Mouse (Mus musculus) G1E-ER4 (cell line): ENCODE measurements around the gene Glis2. TPM values are rescaled to one million over a fixed set of nuclear protein-coding genes. Genes with fewer than 3 reads are reported as not detected.

Source experiments
- GATA1 ChIP-seq: IDR thresholded peaks from one replicate; pipeline ENCODE4 v1.8.0; 2012; ENCODE audit warnings: low read length, inconsistent platforms
- polyA plus RNA-seq: library from polyadenylated mRNA; stranded (reverse); fragments of >175 nt; gene quantifications from 2 replicates; pipeline ENCODE4 v1.2.3, GENCODE M21; 2012

Glis2 gene
- 0.44 and 1.1 TPM in 2 replicates for polyA plus RNA-seq

DNA sequence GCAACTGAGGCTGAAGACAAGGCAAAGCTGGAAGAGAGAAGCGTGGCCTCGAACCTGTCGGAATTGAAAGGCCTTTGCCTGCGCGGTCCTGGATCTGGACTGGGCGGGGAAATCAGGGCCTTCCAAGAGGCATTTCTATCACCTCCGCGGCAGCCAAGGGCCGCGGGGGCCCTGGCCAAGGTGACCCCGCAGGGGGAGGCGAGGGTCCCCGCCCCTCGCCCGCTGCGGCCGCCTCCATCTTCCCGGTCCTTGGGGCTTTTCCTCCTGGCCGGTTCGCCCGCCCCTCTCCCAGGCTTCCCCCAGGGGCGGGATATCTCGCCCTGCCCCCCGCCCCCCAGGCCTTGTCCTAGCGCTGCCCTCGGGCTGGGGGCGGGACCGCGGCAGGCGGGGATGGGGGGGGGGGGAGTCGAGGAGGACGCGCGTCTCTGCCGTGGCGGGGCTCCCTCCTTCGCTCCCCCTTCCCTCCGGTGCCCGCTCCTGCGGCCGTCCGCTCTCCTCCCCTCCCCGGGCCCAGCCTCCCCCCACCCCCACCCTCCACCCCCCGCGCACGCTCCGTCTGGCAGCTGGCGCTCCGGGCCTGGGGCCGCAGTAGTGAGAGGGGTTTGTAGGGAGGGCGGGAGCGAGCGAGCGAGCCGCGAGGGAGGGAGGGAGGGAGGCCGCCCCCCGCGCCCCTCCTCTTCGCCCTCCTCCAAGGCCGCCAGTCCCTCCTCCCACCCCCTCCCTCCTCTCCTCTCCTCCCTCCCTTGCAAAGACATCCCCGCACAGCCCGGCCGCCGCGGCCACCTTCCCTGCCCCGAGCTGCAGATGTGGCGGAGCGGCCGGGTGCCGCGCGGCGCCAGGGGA is at the start of gene Glis2:
TSS of gene Glis2 (plus strand) at position 743 of the 843 bp plus-strand sequence.
- TF ChIP-seq GATA1 = no peak

DNA sequence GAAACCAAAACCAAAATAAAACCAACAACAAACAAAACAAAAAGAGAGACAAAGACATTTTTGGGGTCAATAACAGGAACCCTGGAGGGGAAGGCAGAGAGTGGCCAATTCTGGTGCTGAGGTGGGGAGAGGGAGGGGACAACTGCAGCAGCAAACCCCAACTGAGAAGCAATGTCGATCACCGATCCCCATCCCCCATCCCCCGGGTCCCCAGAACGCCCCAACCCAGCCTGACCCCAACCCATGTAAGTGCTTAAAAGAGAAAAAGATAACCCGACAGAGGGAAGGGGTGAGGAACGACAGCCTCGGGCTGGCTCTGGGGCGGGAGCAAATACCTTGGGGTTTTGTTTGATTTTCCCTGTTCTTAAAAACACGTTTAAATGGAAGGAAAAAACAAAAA is 49.7 kb upstream of the Glis2 start:
- no peak for TF ChIP-seq GATA1

DNA sequence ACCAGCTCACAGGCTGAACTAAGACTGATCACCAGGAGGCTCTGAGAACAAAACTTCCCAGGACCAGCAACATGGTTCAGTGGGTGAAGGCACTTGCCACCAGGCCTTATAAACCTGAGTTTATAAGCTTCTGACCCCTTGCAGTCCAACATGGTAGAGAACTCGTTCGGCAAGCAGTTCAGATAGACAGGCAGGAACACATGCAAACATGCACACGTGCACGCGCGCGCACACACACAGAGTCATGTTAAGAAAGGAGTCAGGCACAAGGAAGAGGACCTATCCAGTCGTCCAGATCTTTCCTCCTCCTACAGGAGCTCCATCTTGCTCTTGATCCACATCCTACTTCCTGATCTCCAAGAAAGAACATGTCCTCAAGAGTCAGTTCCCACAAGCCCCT is 47.7 kb upstream of the Glis2 start:
- TF ChIP-seq GATA1 = no peak

DNA sequence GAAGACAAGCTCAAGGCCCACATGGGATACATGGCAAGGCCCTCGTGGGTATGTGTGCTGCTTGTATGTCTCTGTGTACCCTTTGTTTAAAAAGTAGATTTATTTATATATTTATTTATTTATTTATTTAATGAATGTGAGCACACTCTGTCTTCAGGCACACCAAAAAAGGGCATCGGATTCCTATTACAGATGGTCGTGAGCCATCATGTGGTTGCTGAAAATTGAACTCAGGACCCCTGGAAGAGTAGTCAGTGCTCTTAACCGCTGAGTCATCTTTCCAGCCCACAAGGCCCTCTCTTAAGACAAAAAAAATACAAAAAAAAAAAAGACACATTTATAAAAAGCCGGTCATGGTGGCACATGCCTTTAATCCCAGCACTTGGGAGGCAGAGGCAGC is 46.9 kb upstream of the Glis2 start:
- no peak for TF ChIP-seq GATA1

DNA sequence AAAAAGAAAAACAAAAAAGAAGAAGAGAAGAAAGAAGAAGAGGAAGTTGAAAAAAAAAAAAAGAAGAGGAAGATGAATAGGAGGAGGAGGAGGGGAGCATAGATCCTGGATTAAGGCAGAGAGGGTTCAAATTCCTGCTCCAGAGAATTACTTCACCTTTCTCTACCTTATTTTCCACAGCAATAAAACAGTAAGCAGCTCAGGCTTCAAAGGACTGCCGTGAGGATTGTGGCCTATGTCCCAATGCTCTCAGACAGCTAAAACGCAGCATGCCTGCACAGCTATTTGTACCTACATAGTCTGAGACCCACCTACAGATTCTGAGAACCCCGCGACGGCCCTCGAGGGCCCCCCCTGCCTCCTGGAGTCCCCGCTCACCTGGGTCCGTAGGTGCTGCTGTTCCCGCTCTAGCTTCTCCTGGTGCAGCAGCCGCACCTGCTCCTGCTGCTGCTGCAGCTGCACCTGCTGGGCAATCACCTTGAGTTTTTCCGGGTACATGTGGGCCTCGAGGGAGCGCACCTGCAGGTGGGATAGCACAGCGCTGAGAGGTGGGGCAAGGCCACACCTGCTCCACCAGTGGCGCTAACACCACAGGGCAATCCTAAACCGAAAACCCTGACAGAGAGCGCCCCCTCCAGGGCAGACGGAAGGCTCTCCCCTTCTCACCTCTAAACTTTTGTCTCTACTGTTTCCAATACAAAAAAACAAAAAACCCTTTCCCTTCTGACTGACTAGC is 45.4 kb upstream of the Glis2 start:
- TF ChIP-seq GATA1 = no peak

DNA sequence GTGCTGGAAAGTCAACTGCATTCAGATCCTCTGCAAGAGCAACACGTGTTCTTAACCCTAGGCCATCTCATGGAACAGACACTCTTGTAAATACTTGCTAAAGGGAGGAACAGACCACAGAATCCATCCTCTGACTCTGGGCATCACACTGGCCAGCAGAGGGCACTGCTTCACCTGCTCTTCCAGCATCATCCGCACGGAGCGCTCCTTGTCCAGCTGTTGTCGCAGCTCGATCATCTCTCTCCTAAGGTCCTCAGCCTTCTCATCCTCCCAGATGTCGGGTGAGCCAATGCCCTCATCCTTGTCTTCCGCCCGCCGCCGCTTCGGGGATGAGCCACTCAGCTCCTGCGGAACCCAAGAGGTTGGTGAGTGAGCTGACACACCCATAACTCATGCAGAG is 43.5 kb upstream of the Glis2 start:
- TF ChIP-seq GATA1 = no peak

DNA sequence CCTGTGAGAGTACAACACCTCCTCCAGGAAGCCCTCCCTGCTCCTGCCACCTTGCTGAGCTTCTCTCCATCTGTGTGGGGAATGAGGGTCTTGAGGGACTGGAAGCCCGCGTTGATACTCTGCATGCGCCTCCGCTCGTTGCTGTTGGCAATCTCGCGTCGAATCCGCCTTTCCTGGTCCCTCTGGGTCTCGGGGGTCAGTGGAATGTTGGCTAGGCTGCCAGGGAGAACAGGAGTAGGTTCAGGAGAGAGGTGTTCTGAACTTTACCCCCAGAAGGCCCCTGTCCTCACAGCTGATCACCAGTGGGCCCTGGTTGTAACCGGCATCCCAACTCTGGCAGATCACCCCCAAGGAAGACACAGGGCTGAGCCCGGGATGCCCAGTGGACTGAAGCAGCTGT is 42.6 kb upstream of the Glis2 start:
- no peak for TF ChIP-seq GATA1

DNA sequence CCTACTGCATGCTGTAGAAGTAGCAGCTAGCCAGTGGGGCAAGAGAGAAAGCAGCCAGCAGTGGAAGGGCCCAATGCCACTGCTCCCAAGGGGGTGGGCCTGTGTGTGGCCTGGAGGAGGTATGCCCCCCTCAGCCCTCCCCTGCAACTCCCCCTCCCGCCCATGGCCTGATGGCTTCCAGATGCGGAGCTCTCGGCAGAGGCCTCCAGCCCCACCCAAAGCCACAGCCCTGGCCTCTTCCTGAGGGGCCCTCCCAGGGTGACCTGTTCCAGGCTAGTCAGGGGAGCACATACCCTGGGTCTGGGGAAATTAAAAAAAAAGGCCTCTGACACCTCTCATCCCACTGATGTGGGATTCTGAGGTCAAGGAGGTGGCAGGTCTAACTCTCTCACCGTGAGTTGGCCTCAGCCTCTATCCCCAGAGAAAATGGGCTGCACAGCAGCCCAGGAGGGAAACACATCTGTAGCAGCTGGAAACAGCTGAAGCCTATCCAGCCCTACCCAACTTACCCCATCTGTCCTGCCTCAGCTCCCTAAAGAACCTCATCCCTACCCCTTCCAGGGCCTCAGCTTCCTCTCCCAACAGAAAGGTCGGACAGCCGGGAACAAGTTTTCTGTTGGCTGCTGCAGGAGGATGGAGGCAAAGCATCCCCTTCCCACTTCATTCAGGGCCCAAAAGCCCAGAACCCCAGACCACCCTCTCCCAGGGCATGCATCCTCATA is 41.5 kb upstream of the Glis2 start:
- no peak for TF ChIP-seq GATA1

DNA sequence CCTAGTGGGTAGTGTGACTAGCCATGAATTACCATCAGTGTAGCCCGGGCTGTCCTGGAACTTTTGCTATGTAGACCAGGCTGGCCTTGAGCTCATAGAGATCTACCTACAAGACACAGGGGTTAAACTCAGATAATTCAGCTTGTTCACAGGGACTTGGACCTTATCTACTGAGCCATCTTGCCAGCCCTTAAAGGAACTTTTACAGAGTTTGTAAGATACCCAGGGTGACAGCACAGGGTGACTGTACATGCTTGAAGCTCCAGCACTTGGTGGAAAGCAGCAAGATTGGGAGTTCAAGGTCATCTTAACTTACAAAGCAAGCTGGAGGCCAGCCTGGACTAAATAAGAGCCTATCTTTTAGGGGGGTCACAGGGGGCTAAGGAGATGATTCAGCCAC is 39.0 kb upstream of the Glis2 start:
- no peak for TF ChIP-seq GATA1

DNA sequence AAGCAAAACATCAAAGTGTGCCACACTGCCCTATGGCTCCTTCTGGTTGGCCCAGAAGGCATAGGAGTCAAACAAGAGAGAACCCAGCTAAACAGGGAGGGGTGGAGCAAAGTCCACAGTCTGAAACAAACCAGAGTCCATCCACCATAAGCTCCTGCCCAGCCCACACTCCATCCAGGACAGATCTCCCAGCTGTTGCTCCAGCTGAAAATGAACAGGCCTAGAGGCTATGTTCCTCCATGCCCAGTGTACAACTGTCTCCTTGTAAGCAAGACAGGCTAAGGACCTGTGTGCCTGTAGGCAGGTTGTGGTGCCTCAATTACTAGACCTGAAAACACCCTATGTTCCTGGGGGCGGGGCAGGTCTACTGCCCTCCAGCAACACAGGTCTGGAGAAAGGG is 37.4 kb upstream of the Glis2 start:
- no peak for TF ChIP-seq GATA1

DNA sequence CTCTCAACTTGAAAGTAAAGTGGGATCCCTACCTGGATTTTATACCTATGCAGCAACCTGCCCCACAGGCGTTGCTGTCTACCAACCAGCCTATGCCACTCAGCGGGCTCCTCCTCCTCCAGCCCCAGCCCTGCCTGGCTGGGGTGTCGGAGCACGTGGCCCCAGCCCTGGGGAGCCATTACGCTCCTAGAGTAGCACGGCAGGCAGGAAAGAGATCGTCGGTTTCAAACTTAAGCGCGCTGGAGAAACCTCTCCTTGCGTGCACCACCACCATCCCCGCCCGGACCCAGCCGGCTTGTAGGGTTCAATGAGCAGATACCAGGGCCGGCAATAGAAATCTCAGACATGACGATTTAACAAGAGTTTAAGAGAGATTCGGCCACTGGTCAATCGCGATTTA is 36.6 kb upstream of the Glis2 start:
- no peak for TF ChIP-seq GATA1

DNA sequence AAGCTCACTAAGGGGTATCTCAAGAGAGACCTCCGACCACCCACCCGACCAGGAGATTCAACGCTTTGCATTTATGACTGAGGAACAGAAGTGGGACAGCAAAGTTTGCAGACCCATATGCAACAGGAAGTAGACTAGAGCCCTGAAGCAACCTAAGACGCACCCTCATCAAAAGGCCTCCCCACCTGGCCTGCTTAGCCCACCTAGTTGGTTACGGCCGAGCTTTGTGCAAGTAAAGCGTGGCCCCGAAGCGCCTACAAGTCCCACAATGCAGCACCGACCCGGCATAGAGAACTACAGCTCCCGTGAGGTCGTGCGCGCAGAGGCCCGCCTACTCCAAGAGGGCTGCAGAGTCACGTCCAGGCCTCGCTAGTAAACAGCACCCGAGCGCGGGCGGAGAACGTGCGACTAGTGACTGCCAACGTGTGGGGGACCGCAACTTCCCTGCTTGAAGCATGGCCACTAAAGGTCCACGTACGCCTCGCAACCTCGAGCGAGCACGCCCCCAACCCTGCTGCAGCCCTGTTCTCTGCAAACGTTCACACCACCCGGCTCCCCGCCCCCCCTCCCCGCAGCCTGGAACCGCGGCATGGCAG is 36.0 kb upstream of the Glis2 start:
- TF ChIP-seq GATA1 = no peak

DNA sequence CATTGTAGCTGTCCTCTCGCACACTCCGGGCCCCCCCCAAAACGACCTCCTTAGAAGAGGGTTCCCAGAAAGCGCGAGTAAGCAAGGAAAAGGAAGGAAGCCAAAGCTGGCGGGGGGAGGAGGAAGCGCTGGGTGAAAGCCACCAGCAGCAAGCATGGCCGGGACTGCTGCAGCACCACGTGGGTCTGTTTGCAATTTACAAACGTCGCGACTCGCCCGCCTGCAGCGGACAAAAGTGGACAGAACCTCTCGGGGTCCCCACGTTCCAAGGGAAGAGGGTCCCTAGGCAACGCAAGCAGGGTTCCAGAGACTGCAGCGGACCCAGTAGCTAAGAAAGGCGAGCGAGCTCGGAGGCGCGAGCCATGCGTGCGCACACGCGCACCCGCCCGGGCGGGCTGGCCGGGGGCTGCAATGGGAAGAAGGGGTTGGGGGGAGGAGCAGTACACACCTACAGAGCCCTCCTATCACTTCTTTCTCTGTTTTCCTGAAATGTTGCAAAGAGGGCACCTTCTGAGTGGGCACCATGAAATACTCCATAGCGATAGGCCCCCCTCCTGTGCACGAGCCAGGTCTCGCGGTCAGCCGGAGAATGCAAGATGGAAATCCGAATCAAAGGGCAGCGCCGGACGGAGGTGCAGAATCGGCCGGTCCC is 35.4 kb upstream of the Glis2 start:
- no peak for TF ChIP-seq GATA1

DNA sequence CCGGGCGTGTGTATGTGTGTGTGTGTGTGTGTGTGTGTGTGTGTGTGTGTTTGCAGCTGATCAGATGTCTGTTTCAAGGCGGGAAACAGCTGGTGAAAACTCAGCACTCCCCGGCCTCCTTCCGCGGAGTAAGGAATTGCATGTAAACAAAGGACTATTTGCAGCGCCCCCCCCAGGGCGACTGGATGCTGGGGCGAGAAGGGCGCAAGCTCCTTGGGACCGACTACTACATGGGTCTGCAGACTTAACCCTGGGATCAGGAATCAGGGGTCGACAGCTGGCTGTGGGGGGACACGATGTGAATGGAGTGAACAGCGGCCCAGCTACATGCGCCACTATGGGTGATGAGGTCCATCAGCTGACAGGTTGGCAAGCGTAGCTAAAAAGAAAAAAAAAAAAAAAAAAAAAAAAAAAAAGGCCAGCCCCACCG is 34.8 kb upstream of the Glis2 start, which contains the start of gene Tfap4:
TSS of gene Tfap4 (minus strand) at position 140 of the 430 bp plus-strand sequence.
- TF ChIP-seq GATA1 = no peak
